Mouse (Mus musculus) liver, embryonic 14.5 days (tissue): ENCODE results near the gene Prkci.

Source experiments
- CTCF ChIP-seq: IDR thresholded peaks from 2 replicates; pipeline ENCODE4 v1.5.1; 2016; ENCODE audit warnings: antibody characterized with exemption, low read depth, control low read depth
- EP300 ChIP-seq: IDR thresholded peaks from 2 replicates; pipeline ENCODE4 v1.6.1; 2016; ENCODE audit warnings: antibody characterized with exemption, low read depth

GRCm38 (mm10) chr3:30987396-30988318 lies 7.9 kb upstream of the Prkci start:
- TF ChIP-seq CTCF (no peak), EP300 (no peak)
